Mouse (Mus musculus) CH12.LX (cell line): ENCODE data around the gene Slc9a2.

Experiments used
- CHD1 ChIP-seq: IDR thresholded peaks from 2 replicates; pipeline ENCODE4 v1.6.1; 2012; ENCODE audit warnings: low read depth, low read length, improper control_type of control experiment, inconsistent platforms
- CHD2 ChIP-seq: IDR thresholded peaks from 2 replicates; pipeline ENCODE4 v1.6.1; 2011; ENCODE audit warnings: low read length, improper control_type of control experiment
- CTCF ChIP-seq, 2 experiments: IDR thresholded peaks in 1 of 2; conservative IDR thresholded peaks in 1 of 2; 2 replicates each; pipeline ENCODE4 v1.5.1; 2011 to 2012; ENCODE audit warnings: low read depth in 2 of 2, low read length in 2 of 2, improper control_type of control experiment in 1 of 2, inconsistent platforms in 1 of 2, mild to moderate bottlenecking in 1 of 2, moderate library complexity in 1 of 2
- NELFE ChIP-seq: IDR thresholded peaks from 2 replicates; pipeline ENCODE4 v1.6.1; 2011; ENCODE audit warnings: low read depth, low read length, improper control_type of control experiment
- POLR2A ChIP-seq: IDR thresholded peaks from 2 replicates; pipeline ENCODE4 v1.6.1; 2011; ENCODE audit warnings: low read depth, mild to moderate bottlenecking, improper control_type of control experiment, low read length
- TCF12 ChIP-seq: IDR thresholded peaks from 2 replicates; pipeline ENCODE4 v1.6.1; 2014; ENCODE audit warnings: low read depth, mild to moderate bottlenecking, inconsistent platforms, low read length, improper control_type of control experiment
- UBTF ChIP-seq: IDR thresholded peaks from 2 replicates; pipeline ENCODE4 v1.6.1; 2012; ENCODE audit warnings: low read depth, mild to moderate bottlenecking, inconsistent platforms, low read length, improper control_type of control experiment, moderate library complexity
- USF1 ChIP-seq: IDR thresholded peaks from 2 replicates; pipeline ENCODE4 v1.6.1; 2014; ENCODE audit warnings: low read depth, mild to moderate bottlenecking, inconsistent platforms, low read length, improper control_type of control experiment

DNA sequence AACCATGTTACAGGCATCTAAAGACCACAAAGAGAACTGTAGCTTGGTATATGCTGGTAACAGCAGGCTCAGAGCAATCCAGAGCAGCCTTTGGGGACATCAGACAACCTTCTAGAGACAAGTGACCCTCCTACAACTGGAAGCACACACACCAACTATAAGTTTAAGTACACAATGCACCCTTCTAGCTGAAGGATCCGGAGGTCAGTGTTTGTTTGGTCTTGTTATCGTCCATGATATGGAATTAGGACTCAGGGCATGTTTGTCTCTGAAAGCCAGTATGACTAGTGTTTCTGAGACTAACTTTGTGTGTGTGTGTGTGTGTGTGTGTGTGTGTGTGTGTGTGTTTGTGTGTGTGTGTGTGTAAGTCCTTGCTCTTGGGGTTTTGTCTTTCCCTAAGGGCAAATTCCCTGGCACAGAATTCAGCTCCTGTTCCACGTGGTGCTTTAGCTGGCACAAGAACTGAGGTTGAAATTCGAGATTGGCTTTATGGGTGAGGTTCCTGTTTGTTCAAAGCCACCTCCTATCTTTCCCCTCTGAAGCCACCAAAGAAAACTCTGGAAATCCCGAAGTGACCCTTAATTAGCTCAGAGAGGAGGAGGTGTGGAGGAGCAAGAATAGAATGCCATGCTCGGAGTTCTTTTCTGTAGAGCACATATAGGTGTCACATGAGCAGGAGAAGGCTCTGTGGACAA lies 29.4 kb upstream of the Slc9a2 start:
- TF ChIP-seq POLR2A (no peak), USF1 (no peak), CHD1 (no peak), UBTF (no peak), CTCF (conservative IDR thresholded peaks at IDR 0.05 in 1 of 2, IDR thresholded peaks at IDR 0.05 in 1 of 2; ENCODE audit: low read depth in 2 of 2, low read length in 2 of 2) (no peak), NELFE (no peak), TCF12 (no peak), CHD2 (no peak)
